Mouse (Mus musculus): ENCODE measurements around the gene Rdh7. TPM values are rescaled to one million over a fixed set of nuclear protein-coding genes. Genes with fewer than 3 reads are reported as not detected.
"Not testable (repeated sequence)": the region's sequence is repeated elsewhere in the genome, so short reads cannot be mapped to it uniquely, and the experiment has no call there.

The Rdh7 gene
- polyA plus RNA-seq, 1 experiment from 2014 or later = not detected

- no peak overlapping the region for H3K4me2 ChIP-seq
- H3K27me3 ChIP-seq (replicated peaks) = no peaks in the 10 kb centered on the region
- no peak overlapping the region for H3K9ac ChIP-seq
- no peak overlapping the region for H3K4me3 ChIP-seq
- no peak for ATAC-seq (replicated peaks)
- H3K27ac ChIP-seq = no peak overlapping the region
- no peaks in the 10 kb centered on the region for H3K36me3 ChIP-seq (replicated peaks)
- no peaks in the 10 kb centered on the region for H3K9me3 ChIP-seq
- H3K4me1 ChIP-seq = no peaks in the 10 kb centered on the region
These were observed 18.9 kb upstream of the Rdh7 start for GRCm38 (mm10) chr10:127907386-127907951.

DNA sequence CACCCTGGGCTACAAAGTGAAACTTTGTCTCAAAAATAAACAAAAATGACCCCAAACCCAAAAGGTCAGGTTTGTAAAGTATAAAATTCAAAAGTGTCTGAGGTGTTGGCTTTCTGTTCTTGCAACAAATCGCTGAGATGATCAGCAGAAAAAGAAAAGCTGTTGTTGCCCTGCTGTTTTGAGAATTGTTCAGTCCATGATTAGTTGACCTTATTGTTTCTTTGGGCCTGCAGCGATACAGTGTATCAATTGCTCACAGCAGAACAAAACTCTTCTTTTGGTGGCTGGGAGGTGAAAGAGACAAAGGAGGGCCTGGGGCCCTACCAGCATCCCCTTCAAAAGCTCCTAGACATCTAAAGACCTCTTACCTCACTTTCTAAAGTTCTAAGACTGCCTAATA is 17.5 kb upstream of the Rdh7 start:
- ATAC-seq (replicated peaks) = no peak
- Histone ChIP-seq H3K9me3 (no peaks in the 10 kb centered on the region), H3K9ac (no peak overlapping the region), H3K4me1 (no peaks in the 10 kb centered on the region), H3K27me3 (replicated peaks) (no peaks in the 10 kb centered on the region), H3K27ac (no peak overlapping the region), H3K36me3 (replicated peaks) (no peaks in the 10 kb centered on the region), H3K4me3 (no peak overlapping the region), H3K4me2 (no peak overlapping the region)
- 71% methylated on average over 2 of the region's 2 CpGs for WGBS

DNA sequence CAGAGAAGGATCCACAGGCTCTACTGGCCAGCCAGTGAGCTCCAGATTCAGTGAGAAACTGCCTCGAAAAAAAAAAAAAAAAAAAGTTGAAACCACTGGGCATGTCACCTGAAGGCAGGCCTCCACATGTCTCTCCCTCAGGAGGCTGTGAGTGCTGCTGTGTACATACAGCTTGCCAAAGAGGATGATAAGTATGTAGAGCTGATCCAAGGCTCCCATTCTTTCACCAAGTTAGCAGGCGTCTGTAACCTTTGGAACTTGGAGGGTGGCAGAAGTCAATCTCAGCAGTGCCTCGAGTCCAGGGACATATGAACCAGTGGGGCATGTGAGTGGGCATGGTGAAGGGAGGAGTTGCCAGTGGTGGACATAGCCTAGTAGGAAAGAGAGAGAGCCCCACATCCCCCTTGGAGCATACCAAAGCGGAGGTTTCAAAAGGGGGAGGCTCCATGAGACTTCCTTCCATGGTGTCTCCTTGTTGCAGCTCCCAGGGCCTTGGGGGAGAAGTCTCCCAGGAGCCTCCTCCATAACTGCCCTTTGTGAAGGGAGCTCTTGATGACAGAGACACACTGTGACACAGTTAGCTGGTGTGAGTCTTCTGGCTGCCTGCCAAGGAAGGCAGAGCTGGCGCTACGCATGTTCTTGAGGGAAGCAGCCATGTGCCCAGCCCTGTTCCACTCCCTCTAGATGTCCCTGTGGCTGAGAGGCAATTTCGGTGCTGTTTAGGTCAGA is 16.3 kb upstream of the Rdh7 start:
- WGBS = 61% methylated on average over 7 of the region's 7 CpGs
- Histone ChIP-seq H3K27me3 (replicated peaks) (no peaks in the 10 kb centered on the region), H3K4me2 (no peak overlapping the region), H3K9ac (no peak overlapping the region), H3K4me1 (no peaks in the 10 kb centered on the region), H3K36me3 (replicated peaks) (no peaks in the 10 kb centered on the region), H3K4me3 (no peak overlapping the region), H3K9me3 (no peaks in the 10 kb centered on the region), H3K27ac (no peak overlapping the region)
- no peak for ATAC-seq (replicated peaks)

GRCm38 (mm10) chr10:127903116-127903515 is 14.5 kb upstream of the Rdh7 start:
- 76% methylated on average over 1 of the region's 1 CpGs for WGBS
- H3K36me3 ChIP-seq (replicated peaks) = no peaks in the 10 kb centered on the region
- no peak overlapping the region for H3K9ac ChIP-seq
- H3K4me1 ChIP-seq = no peaks in the 10 kb centered on the region
- no peak overlapping the region for H3K4me2 ChIP-seq
- no peak overlapping the region for H3K4me3 ChIP-seq
- no peaks in the 10 kb centered on the region for H3K9me3 ChIP-seq
- no peak for ATAC-seq (replicated peaks)
- H3K27me3 ChIP-seq (replicated peaks) = no peaks in the 10 kb centered on the region
- no peak overlapping the region for H3K27ac ChIP-seq

DNA sequence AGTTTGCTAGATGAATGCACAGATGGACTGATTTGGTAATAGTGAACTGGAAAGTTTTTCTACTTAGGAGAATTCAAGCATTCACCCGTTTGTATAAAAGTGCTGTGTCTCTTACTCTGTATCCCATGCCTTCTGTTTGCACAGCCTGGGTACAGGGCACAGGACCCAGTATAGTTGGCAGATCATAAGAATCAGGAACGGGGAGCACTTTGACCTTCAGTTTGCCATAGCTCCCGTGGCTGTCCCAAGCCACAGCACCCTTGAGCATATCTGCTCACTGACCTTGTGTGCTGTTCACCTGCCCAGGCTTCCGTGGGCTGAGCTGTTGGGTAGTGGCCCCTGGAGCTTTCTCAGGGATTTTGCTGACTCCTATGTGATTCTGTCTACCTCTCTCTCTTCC is 13.1 kb upstream of the Rdh7 start:
- Histone ChIP-seq H3K4me2 (no peak overlapping the region), H3K27me3 (replicated peaks) (no peaks in the 10 kb centered on the region), H3K9me3 (no peaks in the 10 kb centered on the region), H3K9ac (no peak overlapping the region), H3K27ac (no peak overlapping the region), H3K4me3 (no peak overlapping the region), H3K36me3 (replicated peaks) (no peaks in the 10 kb centered on the region), H3K4me1 (no peaks in the 10 kb centered on the region)
- no peak for ATAC-seq (replicated peaks)
- WGBS = 79% methylated on average over 4 of the region's 4 CpGs

DNA sequence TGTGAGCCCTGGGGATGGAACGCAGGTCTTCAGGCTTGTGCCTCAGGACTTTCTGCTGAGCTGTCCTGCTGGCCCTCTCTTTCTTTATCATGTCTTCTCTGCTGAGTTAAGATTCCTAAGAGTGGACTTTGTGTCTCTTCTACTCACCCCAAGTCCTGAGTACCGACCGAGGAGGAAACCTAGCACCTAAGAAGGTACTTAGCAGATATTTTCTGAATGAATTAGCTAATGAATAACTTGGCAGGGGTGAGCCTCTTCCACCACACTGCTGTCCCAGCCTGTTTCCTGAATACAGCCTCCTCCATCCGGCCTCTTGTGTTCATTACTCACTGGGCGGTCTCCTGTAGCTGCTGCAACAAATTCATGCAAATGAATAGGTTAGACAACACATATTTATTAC is 11.2 kb upstream of the Rdh7 start:
- H3K4me1 ChIP-seq = no peaks in the 10 kb centered on the region
- H3K27me3 ChIP-seq (replicated peaks) = no peaks in the 10 kb centered on the region
- H3K9me3 ChIP-seq = no peaks in the 10 kb centered on the region
- H3K9ac ChIP-seq = no peak overlapping the region
- no peak overlapping the region for H3K4me2 ChIP-seq
- H3K27ac ChIP-seq = no peak overlapping the region
- WGBS = 78% methylated on average over 5 of the region's 5 CpGs
- H3K36me3 ChIP-seq (replicated peaks) = no peaks in the 10 kb centered on the region
- no peak overlapping the region for H3K4me3 ChIP-seq
- no peak for ATAC-seq (replicated peaks)

DNA sequence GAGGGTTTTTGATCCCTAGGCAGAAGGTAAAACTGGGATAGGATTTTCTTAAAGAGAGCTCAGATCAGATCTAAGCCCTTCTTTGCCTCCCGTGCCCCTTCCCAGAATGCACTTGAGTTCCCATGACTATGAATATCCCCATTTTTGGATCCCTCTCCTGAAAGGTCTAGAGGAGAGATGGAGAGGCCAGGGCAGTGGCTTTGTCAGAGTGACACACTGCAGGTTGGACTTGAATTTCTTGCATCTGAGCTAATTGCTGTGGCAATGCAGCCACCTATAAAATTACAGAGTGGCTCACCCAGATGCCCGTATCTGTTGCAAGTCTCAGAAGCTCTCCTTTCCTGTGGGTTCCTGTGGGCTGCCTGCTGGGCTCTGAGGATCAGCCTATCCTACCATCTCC is 9.6 kb upstream of the Rdh7 start, which contains the start of gene Sdr9c7:
TSS of gene Sdr9c7 (plus strand) at position 301 of the 400 bp plus-strand sequence.
- Histone ChIP-seq H3K4me2 (no peak within 1 kb of the TSS), H3K4me3 (no peak within 1 kb of the TSS), H3K4me1 (no peaks in the 10 kb centered on the region), H3K36me3 (replicated peaks) (no peaks in the 10 kb centered on the region), H3K9ac (no peak within 1 kb of the TSS), H3K9me3 (no peaks in the 10 kb centered on the region), H3K27ac (no peak within 1 kb of the TSS), H3K27me3 (replicated peaks) (no peaks in the 10 kb centered on the region)
- ATAC-seq (replicated peaks) = no peak
- 82% methylated on average over 2 of the region's 2 CpGs for whole genome bisulfite sequencing

DNA sequence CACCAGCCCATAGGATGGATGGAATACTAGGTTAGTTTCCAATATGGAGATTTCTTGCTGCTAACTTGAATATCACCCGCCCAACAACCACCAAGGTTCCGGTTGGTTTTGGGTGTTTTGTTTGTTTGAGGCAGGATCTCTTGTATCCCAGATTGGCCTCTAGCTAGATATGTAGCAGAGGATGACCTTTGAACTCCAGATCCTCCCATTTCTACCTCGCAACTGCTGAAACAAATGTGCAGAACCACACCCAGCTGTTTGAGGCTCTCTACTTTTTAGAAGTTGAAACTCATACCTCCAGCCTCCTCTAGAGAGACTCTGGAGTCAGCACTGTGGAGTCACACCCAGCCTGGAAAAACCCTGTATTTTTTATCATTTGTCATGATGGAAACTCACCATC is 8.9 kb upstream of the Rdh7 start:
- ATAC-seq (replicated peaks) = no peak

GRCm38 (mm10) chr10:127896705-127897104 is 8.1 kb upstream of the Rdh7 start:
- Histone ChIP-seq H3K4me2 (no peak overlapping the region), H3K9me3 (no peaks in the 10 kb centered on the region), H3K27me3 (replicated peaks) (no peaks in the 10 kb centered on the region), H3K4me3 (no peak overlapping the region), H3K4me1 (no peaks in the 10 kb centered on the region), H3K9ac (no peak overlapping the region), H3K36me3 (replicated peaks) (no peaks in the 10 kb centered on the region), H3K27ac (no peak overlapping the region)
- no peak for ATAC-seq (replicated peaks)
- 77% methylated on average over 5 of the region's 5 CpGs for WGBS

More for the DNA sequence above, 8.9 kb upstream of the Rdh7 start:
- no peaks in the 10 kb centered on the region for H3K4me1 ChIP-seq
- no peaks in the 10 kb centered on the region for H3K36me3 ChIP-seq (replicated peaks)
- no peak overlapping the region for H3K9ac ChIP-seq
- no peak overlapping the region for H3K4me2 ChIP-seq
- H3K4me3 ChIP-seq = no peak overlapping the region
- H3K27me3 ChIP-seq (replicated peaks) = no peaks in the 10 kb centered on the region
- WGBS = 93% methylated on average over 3 of the region's 3 CpGs
- no peak overlapping the region for H3K27ac ChIP-seq
- no peaks in the 10 kb centered on the region for H3K9me3 ChIP-seq

- not testable (repeated sequence) for H3K4me1 ChIP-seq; H3K36me3 ChIP-seq (replicated peaks); H3K4me2 ChIP-seq; H3K27ac ChIP-seq; H3K27me3 ChIP-seq (replicated peaks); H3K9me3 ChIP-seq; ATAC-seq (replicated peaks); H3K4me3 ChIP-seq; H3K9ac ChIP-seq
- 66% methylated on average over 5 of the region's 5 CpGs for WGBS
These were observed 4.8 kb upstream of the Rdh7 start for GRCm38 (mm10) chr10:127893163-127894022.

DNA sequence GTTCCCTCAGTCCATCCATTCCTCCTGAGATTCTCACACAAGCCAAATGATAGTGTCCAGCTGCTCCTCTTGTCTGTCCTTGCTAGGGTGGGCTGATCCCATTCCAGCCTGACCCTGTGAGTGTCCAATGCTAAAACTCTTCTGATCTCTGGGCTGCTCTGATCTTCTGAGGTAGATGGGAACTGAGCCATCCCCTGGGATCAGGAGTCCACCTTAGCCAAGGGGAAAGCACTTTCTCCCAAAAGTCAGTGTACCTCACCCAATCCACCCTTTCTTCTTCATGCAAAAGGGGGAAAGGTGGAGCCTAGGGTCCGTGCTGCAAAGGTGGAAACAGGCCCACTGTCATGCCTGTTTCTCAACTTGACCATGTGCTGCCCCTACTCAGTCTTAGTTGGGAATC is 2.9 kb upstream of the Rdh7 start:
- Histone ChIP-seq H3K4me1 (peaks cover 6% of the 10 kb centered on the region), H3K9ac (no peak overlapping the region), H3K9me3 (no peaks in the 10 kb centered on the region), H3K27ac (no peak overlapping the region), H3K4me2 (no peak overlapping the region), H3K36me3 (replicated peaks) (no peaks in the 10 kb centered on the region), H3K4me3 (no peak overlapping the region), H3K27me3 (replicated peaks) (no peaks in the 10 kb centered on the region)
- ATAC-seq (replicated peaks) = no peak
- WGBS = 78% methylated on average over 1 of the region's 1 CpGs

DNA sequence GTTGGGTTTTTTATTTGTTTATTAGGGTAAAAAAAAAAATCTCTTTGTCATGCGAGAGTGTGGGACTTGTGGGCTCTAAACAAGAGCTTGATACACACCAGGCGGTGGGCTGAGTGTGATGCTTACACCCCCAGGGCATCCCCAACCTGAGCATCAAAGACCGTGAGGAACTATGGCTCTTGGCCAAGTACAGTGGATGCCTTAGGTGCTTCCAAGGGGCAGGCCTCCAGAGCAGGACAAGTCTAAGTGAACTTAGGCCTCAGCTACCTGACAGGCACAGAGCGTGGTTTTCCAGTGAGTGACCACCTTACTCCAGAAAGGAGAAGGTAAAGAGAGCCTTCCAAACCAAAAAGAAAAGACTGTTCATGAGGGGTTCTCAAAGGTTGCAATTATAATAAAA is 1.6 kb downstream of the Rdh7 start:
- H3K27ac ChIP-seq = no peak overlapping the region
- H3K4me3 ChIP-seq = no peak overlapping the region
- H3K9me3 ChIP-seq = no peaks in the 10 kb centered on the region
- 90% methylated on average over 4 of the region's 4 CpGs for WGBS
- H3K9ac ChIP-seq = no peak overlapping the region
- no peaks in the 10 kb centered on the region for H3K27me3 ChIP-seq (replicated peaks)
- H3K4me1 ChIP-seq = peaks cover 6% of the 10 kb centered on the region
- no peaks in the 10 kb centered on the region for H3K36me3 ChIP-seq (replicated peaks)
- H3K4me2 ChIP-seq = no peak overlapping the region
- no peak for ATAC-seq (replicated peaks)
